Mouse (Mus musculus) forebrain, embryonic 10.5 days (tissue): ENCODE results near the gene C730034F03Rik. TPM values are rescaled to one million over a fixed set of nuclear protein-coding genes. Genes with fewer than 3 reads are reported as not detected.

Source experiments
- polyA plus RNA-seq: library from polyadenylated mRNA; unstranded; fragments of >200 nt; fragmentation: Nextera tagmentation; extraction: Ambion mirVana; gene quantifications from 2 replicates; pipeline ENCODE4 v1.2.1, GENCODE M21; 2016

C730034F03Rik gene
- polyA plus RNA-seq, 1 experiment from 2014 or later = 3.9 TPM

Other genes starting within 250 kb of the C730034F03Rik start
- gene Plxnb2, start 248.8 kb upstream of the C730034F03Rik start, polyA plus RNA-seq = 144 and 155 TPM in 2 replicates
- 26.4 and 27.7 TPM in 2 replicates for gene Dennd6b, start 233.1 kb upstream of the C730034F03Rik start, polyA plus RNA-seq
- 24.2 and 28.8 TPM in 2 replicates for gene Ppp6r2, start 218.0 kb upstream of the C730034F03Rik start, polyA plus RNA-seq
- gene Sbf1, start 114.3 kb upstream of the C730034F03Rik start, polyA plus RNA-seq = 80.7 and 84.9 TPM in 2 replicates
- gene Adm2, start 106.9 kb upstream of the C730034F03Rik start, polyA plus RNA-seq = 0.17 and 0.23 TPM in 2 replicates
- gene Miox, start 95.2 kb upstream of the C730034F03Rik start, polyA plus RNA-seq = not detected in 2 replicates
- gene Lmf2, start 73.9 kb upstream of the C730034F03Rik start, polyA plus RNA-seq = 48.6 and 50.0 TPM in 2 replicates
- gene Ncaph2, start 73.9 kb upstream of the C730034F03Rik start, polyA plus RNA-seq = 202 and 208 TPM in 2 replicates
- gene Sco2, start 55.7 kb upstream of the C730034F03Rik start, polyA plus RNA-seq = 6.6 and 7.2 TPM in 2 replicates
- 1.2 and 1.4 TPM in 2 replicates for gene Tymp, start 52.5 kb upstream of the C730034F03Rik start, polyA plus RNA-seq
- 0.38 and 0.46 TPM in 2 replicates for gene Odf3b, start 50.3 kb upstream of the C730034F03Rik start, polyA plus RNA-seq
- 0.04 TPM in 1 of 2 replicates, not detected in the other for gene Klhdc7b, start 44.7 kb upstream of the C730034F03Rik start, polyA plus RNA-seq
- gene Syce3, start 19.1 kb upstream of the C730034F03Rik start, polyA plus RNA-seq = not detected in 2 replicates
- gene Cpt1b, start 3.7 kb upstream of the C730034F03Rik start, polyA plus RNA-seq = 0.67 and 0.80 TPM in 2 replicates
- gene Gm44502, start 107 bp downstream of the C730034F03Rik start, polyA plus RNA-seq = not detected in 2 replicates
- 44.0 and 45.1 TPM in 2 replicates for gene Chkb, start 319 bp downstream of the C730034F03Rik start, polyA plus RNA-seq
- 21.2 and 22.4 TPM in 2 replicates for gene Mapk8ip2, start 24.3 kb downstream of the C730034F03Rik start, polyA plus RNA-seq
- gene Arsa, start 47.8 kb downstream of the C730034F03Rik start, polyA plus RNA-seq = 10.7 and 11.4 TPM in 2 replicates
- 2.2 and 3.0 TPM in 2 replicates for gene Shank3, start 70.0 kb downstream of the C730034F03Rik start, polyA plus RNA-seq
- 0.27 TPM in 1 of 2 replicates, not detected in the other for gene Acr, start 138.7 kb downstream of the C730034F03Rik start, polyA plus RNA-seq
- 73.0 and 78.6 TPM in 2 replicates for gene Rabl2, start 162.3 kb downstream of the C730034F03Rik start, polyA plus RNA-seq